8 mouse cellular contexts compared by ENCODE assay signal in the genomic region with DNA sequence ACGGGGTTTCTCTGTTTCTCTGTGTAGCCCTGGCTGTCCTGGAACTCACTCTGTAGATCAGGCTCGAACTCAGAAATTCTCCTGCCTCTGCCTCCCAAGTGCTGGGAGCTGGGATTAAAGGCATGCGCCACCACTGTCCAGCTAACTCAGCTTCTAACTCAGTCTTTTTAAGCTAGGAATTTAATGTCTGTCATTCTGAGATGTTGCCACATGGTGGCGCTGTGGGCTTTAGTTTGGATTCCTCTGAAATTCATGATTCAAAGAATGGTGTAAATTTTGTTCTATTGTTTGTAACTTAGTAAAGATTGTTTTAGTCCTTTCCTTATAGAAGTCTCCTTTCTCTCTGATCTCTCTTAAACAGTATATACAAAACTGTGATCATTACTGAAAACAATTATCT. TPM values are rescaled to one million over a fixed set of nuclear protein-coding genes. Genes with fewer than 3 reads are reported as not detected.
DNase-seq lines count a peak whose midpoint lies in the region; ATAC-seq and TF ChIP-seq lines count a peak whose summit lies in the region.
"Had no signal": no experiment of that assay in that cellular context is flagged by ENCODE, and none has a peak within 500 bp of the region (broad histone marks: within the 10 kb centered on the region; RNA-seq: fewer than 3 reads in every experiment).

No protein-coding gene starts in this region.

- H3K27ac ChIP-seq in kidney, embryonic 16.5 days (ENCODE audit: low read length): no peak overlapping the region
- no peak overlapping the region for H3K27ac ChIP-seq in liver, embryonic 11.5 days (ENCODE audit: low read depth, low read length)
- no peak overlapping the region for H3K27ac ChIP-seq in stomach, postnatal 0 days (replicated peaks)
- H3K27ac ChIP-seq: liver, embryonic 15.5 days had no signal

- H3K36me3 ChIP-seq in kidney, embryonic 16.5 days (ENCODE audit: insufficient read depth, low read length): no peaks in the 10 kb centered on the region
- no peaks in the 10 kb centered on the region for H3K36me3 ChIP-seq in liver, embryonic 11.5 days (ENCODE audit: control insufficient read depth, insufficient read depth, low read length)
- no peaks in the 10 kb centered on the region for H3K36me3 ChIP-seq in stomach, postnatal 0 days (ENCODE audit: control insufficient read depth, insufficient read depth, low read length)
- H3K36me3 ChIP-seq: liver, embryonic 15.5 days had no signal

- no peak for ATAC-seq in kidney, embryonic 16.5 days (ENCODE audit: low FRiP score, low TSS enrichment)
- ATAC-seq in liver, embryonic 11.5 days (replicated peaks; ENCODE audit: low FRiP score): no peak
- no peak for ATAC-seq in stomach, postnatal 0 days (ENCODE audit: low FRiP score, low TSS enrichment)

- peak; percentile 76 for TF ChIP-seq CTCF in stomach, postnatal 0 days (IDR thresholded peaks at IDR 0.05; ENCODE audit: low read depth)

- H3K4me3 ChIP-seq in kidney, embryonic 16.5 days (ENCODE audit: low read length): no peak overlapping the region
- no peak overlapping the region for H3K4me3 ChIP-seq in liver, embryonic 11.5 days (ENCODE audit: low read depth, low read length)
- no peak overlapping the region for H3K4me3 ChIP-seq in stomach, postnatal 0 days (ENCODE audit: low read depth, low read length)
- H3K4me3 ChIP-seq: liver, embryonic 15.5 days had no signal

- H3K4me1 ChIP-seq in kidney, embryonic 16.5 days (ENCODE audit: insufficient read depth, low read length): no peaks in the 10 kb centered on the region
- H3K4me1 ChIP-seq in liver, embryonic 11.5 days (replicated peaks; ENCODE audit: control insufficient read depth, insufficient read depth, low read length): no peaks in the 10 kb centered on the region
- H3K4me1 ChIP-seq in stomach, postnatal 0 days (replicated peaks; ENCODE audit: control insufficient read depth, insufficient read depth): no peaks in the 10 kb centered on the region
- H3K4me1 ChIP-seq: liver, embryonic 15.5 days had no signal

- no peak overlapping the region for H3K4me2 ChIP-seq in kidney, embryonic 16.5 days (replicated peaks; ENCODE audit: low read depth, low read length)
- no peak overlapping the region for H3K4me2 ChIP-seq in liver, embryonic 11.5 days
- no peak overlapping the region for H3K4me2 ChIP-seq in stomach, postnatal 0 days (replicated peaks; ENCODE audit: low read depth)
- H3K4me2 ChIP-seq: liver, embryonic 15.5 days had no signal

- no peak overlapping the region for H3K9ac ChIP-seq in kidney, embryonic 16.5 days (replicated peaks; ENCODE audit: low read length)
- no peak overlapping the region for H3K9ac ChIP-seq in liver, embryonic 11.5 days (ENCODE audit: low read depth, low read length)
- H3K9ac ChIP-seq in stomach, postnatal 0 days (ENCODE audit: low read length): no peak overlapping the region
- H3K9ac ChIP-seq: liver, embryonic 15.5 days had no signal

- DNase-seq in kidney, adult 18-20 months: peak; percentile 17
- peak; percentile 43 for DNase-seq in MN1 (ENCODE audit: low spot score)
- peak; percentile 19 for DNase-seq in c-Kit-negative CD71-positive TER-119-positive erythroid progenitor cells, embryonic 14.5 days (ENCODE audit: low read depth, low spot score)
- DNase-seq in frontal cortex, postnatal 10 days (ENCODE audit: low spot score in 2 of 2): peak; percentile 4 to 10
- peak; percentile 37 for DNase-seq in liver, embryonic 11.5 days (ENCODE audit: low spot score)
- peak; percentile 40 for DNase-seq in stomach, postnatal 0 days (ENCODE audit: low spot score)

- no peaks in the 10 kb centered on the region for H3K9me3 ChIP-seq in kidney, embryonic 16.5 days (ENCODE audit: low read length)
- no peaks in the 10 kb centered on the region for H3K9me3 ChIP-seq in liver, embryonic 11.5 days (ENCODE audit: control insufficient read depth, low read length)
- H3K9me3 ChIP-seq in stomach, postnatal 0 days (ENCODE audit: control insufficient read depth, low read length): no peaks in the 10 kb centered on the region
- H3K9me3 ChIP-seq: liver, embryonic 15.5 days had no signal

- H3K27me3 ChIP-seq in kidney, embryonic 16.5 days (ENCODE audit: insufficient read depth, low read length): no peaks in the 10 kb centered on the region; the same call in 1 of the 2 replicates
- no peaks in the 10 kb centered on the region for H3K27me3 ChIP-seq in liver, embryonic 11.5 days (replicated peaks; ENCODE audit: control insufficient read depth, insufficient read depth, low read length)
- H3K27me3 ChIP-seq in stomach, postnatal 0 days (ENCODE audit: control insufficient read depth, insufficient read depth, low read length): no peaks in the 10 kb centered on the region

- no peak for TF ChIP-seq EP300 in stomach, postnatal 0 days (optimal IDR thresholded peaks at IDR 0.05)

- WGBS in kidney, embryonic 16.5 days: 49% methylated on average over 4 of the region's 4 CpGs
- 39% methylated on average over 4 of the region's 4 CpGs for WGBS in liver, embryonic 11.5 days
- 46% methylated on average over 4 of the region's 4 CpGs for WGBS in stomach, postnatal 0 days

RNA-seq across cellular contexts. Expression of a gene that starts 39.1 kb away (rescaled TPM):
- polyA plus RNA-seq in kidney, embryonic 16.5 days (2015; fragmentation: Nextera tagmentation; extraction: Ambion mirVana): 5.6 and 6.0 TPM in 2 replicates
- polyA plus RNA-seq in liver, embryonic 11.5 days (2014; fragmentation: Nextera tagmentation; extraction: Ambion mirVana): 2.9 and 3.1 TPM in 2 replicates
- 2.0 and 2.3 TPM in 2 replicates for polyA plus RNA-seq in stomach, postnatal 0 days (2015; fragmentation: Nextera tagmentation; extraction: Ambion mirVana)

RNA-seq across cellular contexts. Expression of a gene that starts 49.4 kb away (rescaled TPM):
- polyA plus RNA-seq in kidney, embryonic 16.5 days (2015; fragmentation: Nextera tagmentation; extraction: Ambion mirVana): 1.3 and 1.5 TPM in 2 replicates
- 0.58 and 0.83 TPM in 2 replicates for polyA plus RNA-seq in liver, embryonic 11.5 days (2014; fragmentation: Nextera tagmentation; extraction: Ambion mirVana)
- 0.92 and 1.1 TPM in 2 replicates for polyA plus RNA-seq in stomach, postnatal 0 days (2015; fragmentation: Nextera tagmentation; extraction: Ambion mirVana)
